Mouse (Mus musculus): Measurements from ENCODE around the gene Ppp1cb. TPM values are rescaled to one million over a fixed set of nuclear protein-coding genes. Genes with fewer than 3 reads are reported as not detected.

The Ppp1cb gene
- 166 and 195 TPM in 2 replicates for total RNA-seq (2014; rRNA removed)
- polyA plus RNA-seq (2015; fragmentation: Nextera tagmentation; extraction: Ambion mirVana), result 205 and 209 TPM in 2 replicates

DNA sequence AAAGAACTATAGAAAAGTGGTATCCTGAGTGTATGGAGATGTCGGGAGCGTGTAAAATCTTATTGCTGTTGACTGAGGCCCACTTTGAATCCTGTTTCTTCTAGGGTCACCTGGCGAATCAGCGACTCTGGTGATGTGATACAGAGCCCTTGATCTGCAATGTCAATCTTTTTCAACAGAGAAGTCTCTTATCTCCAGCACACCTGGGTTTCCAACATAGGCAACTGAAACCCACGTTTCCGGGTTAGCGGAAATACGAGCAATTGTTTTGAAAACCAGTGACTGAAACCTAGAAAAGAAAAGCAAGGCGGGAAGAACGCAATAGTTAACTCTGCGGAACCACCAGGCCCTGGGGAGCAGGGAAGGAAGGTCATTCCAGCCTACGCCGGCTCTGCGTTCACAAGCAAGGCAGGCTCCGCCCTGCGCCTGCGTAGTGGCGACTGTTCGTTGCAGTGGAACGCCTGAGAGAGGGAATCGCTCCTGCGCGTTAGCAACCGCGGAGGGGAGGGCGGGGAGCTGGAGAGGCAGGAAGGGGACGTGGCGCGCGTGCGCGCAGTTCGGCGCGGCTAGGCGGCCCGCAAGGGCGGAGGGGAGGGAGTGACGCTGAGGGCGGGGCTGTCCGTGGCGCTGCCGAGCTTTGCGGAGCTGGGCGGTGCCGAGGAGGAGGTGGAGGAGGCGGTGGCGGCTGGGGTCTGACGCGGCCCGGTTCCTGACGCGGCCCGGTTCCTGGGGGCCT is at the start of gene Ppp1cb:
Ppp1cb (plus strand) TSS at position 436 of the 736 bp plus-strand sequence.
- 0 out of 2 replicates have a peak, but pooled peaks cover 10% of the 10 kb centered on the region for H3K4me1 ChIP-seq (ENCODE audit: insufficient read depth)
- peak within 1 kb of the TSS; percentile 98 for H3K27ac ChIP-seq (ENCODE audit: low read depth, low read length)
- H3K27me3 ChIP-seq (ENCODE audit: insufficient read depth, low read length), result no peaks in the 10 kb centered on the region
- H3K4me2 ChIP-seq (ENCODE audit: low read depth), result peak within 1 kb of the TSS; percentile 63
- ATAC-seq (peak; percentile 97), DNase-seq (peak; percentile 100)
- H3K9me3 ChIP-seq (ENCODE audit: low read length), result no peaks in the 10 kb centered on the region
- peak within 1 kb of the TSS; percentile 97 for H3K4me3 ChIP-seq (ENCODE audit: low read depth, low read length)
- H3K36me3 ChIP-seq (ENCODE audit: insufficient read depth), result no peaks in the 10 kb centered on the region
- TF ChIP-seq CTCF (IDR thresholded peaks at IDR 0.05; ENCODE audit: low read depth), result no peak
- 1% methylated on average over 43 of the region's 54 CpGs for WGBS
- H3K9ac ChIP-seq, result peak within 1 kb of the TSS; percentile 95

DNA sequence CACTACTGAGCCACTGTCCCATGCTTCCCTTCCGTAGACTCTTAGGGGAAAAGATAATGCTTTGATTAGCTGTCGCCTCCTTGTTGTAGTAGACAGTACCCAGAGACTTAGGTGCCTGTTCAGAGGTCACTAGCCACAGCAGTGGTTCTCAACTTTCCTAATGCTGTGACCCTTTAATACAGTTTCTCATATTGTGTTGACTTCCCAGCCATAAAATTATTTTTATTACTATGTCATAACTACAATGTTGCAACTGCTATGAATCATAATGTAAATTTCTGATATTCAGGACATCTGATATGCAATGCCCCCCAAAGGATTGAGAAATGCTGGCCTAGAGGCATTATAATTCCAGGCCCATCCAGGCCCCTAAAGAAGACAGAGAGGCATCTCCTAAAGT is 48.9 kb upstream of the Ppp1cb start:
- H3K9me3 ChIP-seq (ENCODE audit: low read length), result no peaks in the 10 kb centered on the region
- no peak for TF ChIP-seq CTCF (IDR thresholded peaks at IDR 0.05; ENCODE audit: low read depth)
- no peak overlapping the region for H3K4me3 ChIP-seq (ENCODE audit: low read depth, low read length)
- ATAC-seq (no peak), DNase-seq (no peak)
- H3K27me3 ChIP-seq (ENCODE audit: insufficient read depth, low read length), result no peaks in the 10 kb centered on the region
- no peaks in the 10 kb centered on the region for H3K4me1 ChIP-seq (ENCODE audit: insufficient read depth)
- H3K9ac ChIP-seq, result no peak overlapping the region
- 91% methylated on average over 2 of the region's 2 CpGs for WGBS
- H3K27ac ChIP-seq (ENCODE audit: low read depth, low read length), result no peak overlapping the region
- H3K4me2 ChIP-seq (ENCODE audit: low read depth), result no peak overlapping the region
- H3K36me3 ChIP-seq (ENCODE audit: insufficient read depth), result no peaks in the 10 kb centered on the region

DNA sequence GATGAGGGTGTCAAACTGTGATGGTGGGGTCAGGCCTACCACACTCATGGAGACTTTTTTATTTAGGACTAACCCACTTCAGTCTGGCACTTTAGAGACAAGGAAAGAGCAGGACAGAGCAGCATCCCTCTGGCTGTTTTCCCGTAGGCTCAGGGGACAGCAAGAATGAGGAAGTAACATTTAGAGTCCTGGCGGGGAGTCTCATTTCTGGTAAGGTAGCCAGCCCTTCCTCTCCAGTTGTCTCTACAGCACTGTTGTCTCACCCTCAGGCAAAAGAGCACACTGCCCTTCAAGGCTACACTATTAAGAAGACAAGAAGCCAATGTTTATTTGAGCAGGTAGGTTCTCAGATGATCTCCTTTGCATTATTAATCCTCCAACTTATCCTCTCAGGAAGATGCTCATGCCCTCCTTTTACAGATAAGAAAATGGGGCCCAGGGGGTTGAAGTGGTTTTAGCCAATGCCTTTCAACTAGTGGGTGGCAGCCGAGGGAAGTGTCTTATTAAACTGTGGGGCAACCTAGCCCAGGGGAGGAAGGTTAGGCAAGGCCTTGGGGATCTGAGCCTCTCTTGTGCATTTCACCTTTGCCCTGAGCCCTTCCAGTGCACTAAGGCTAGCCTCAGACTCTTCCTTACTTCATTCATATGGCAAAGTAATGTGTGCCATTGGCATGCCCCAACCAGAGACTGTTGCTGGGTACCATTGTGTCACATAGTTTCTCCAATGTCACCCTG is 47.5 kb upstream of the Ppp1cb start:
- Histone ChIP-seq H3K36me3 (ENCODE audit: insufficient read depth) (no peaks in the 10 kb centered on the region), H3K27me3 (ENCODE audit: insufficient read depth, low read length) (no peaks in the 10 kb centered on the region), H3K4me2 (ENCODE audit: low read depth) (no peak overlapping the region), H3K4me3 (ENCODE audit: low read depth, low read length) (no peak overlapping the region), H3K9me3 (ENCODE audit: low read length) (no peaks in the 10 kb centered on the region), H3K4me1 (ENCODE audit: insufficient read depth) (no peaks in the 10 kb centered on the region), H3K9ac (no peak overlapping the region), H3K27ac (ENCODE audit: low read depth, low read length) (no peak overlapping the region)
- 81% methylated on average over 3 of the region's 3 CpGs for WGBS
- no peak for TF ChIP-seq CTCF (IDR thresholded peaks at IDR 0.05; ENCODE audit: low read depth)
- no peak for DNase-seq
- no peak for ATAC-seq

DNA sequence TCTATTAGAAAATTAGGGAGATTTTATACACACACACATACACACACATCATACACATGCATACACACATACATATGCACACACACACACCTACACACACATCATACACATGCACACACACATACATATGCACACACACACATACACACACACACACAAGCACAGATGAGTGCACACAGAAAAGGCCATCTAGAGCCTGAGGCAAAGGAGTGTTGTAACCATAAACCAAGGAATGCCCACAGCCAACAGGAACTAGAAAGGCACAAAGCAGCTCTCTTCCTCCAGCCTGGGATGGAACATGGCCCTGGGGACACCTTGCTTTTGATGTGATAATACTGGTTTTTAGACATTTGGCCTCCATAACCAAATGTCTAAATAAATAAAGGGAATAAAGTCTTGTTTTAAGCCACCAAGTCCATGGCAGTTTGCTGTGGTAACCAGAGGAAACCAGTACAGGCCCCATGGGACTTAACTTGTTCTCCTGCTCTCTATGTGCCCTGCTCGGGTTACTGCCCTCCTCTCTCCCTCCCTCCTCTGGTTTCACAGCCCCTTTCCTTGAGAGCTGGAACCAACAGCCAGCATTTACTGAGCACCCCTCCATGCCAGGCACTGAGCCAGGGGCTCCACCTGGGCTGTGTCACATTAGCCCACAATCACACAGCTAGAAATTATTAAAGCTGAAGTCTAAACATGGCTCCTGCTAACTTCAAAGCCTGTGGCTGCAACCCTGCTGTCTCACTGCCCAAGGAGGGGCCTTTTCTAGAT is 46.3 kb upstream of the Ppp1cb start:
- H3K27ac ChIP-seq (ENCODE audit: low read depth, low read length), result no peak overlapping the region

DNA sequence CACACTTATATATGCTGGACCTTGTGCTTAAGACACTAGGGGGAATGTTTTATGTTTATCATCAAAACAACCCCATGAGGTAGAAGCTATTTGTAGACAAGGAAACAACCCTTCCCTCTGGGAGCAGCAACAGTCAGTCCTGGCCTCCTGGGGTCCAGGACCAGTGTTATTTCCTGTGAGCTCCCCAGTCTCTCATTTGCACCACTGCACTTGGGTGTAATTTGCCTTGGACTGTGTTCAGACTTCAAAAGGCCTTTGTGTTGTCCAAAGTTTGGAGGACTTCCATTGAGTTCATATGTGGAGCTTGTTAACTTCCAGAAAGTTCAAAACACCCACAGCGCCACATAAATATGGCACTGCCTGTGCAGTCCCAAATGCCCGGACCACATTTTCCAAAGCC is 45.6 kb upstream of the Ppp1cb start:
- peak; percentile 16 for DNase-seq
- 15% methylated on average over 2 of the region's 2 CpGs for WGBS
- TF ChIP-seq CTCF (IDR thresholded peaks at IDR 0.05; ENCODE audit: low read depth), result no peak

More for the DNA sequence above, 46.3 kb upstream of the Ppp1cb start:
- H3K9me3 ChIP-seq (ENCODE audit: low read length), result no peaks in the 10 kb centered on the region
- 26% methylated on average over 1 of the region's 1 CpGs for WGBS
- no peaks in the 10 kb centered on the region for H3K36me3 ChIP-seq (ENCODE audit: insufficient read depth)
- no peak overlapping the region for H3K4me2 ChIP-seq (ENCODE audit: low read depth)
- no peak overlapping the region for H3K9ac ChIP-seq
- no peaks in the 10 kb centered on the region for H3K4me1 ChIP-seq (ENCODE audit: insufficient read depth)
- ATAC-seq (peak; percentile 20; the same call in 1 of the 2 replicates), DNase-seq (peak; percentile 21)
- no peak for TF ChIP-seq CTCF (IDR thresholded peaks at IDR 0.05; ENCODE audit: low read depth)
- H3K4me3 ChIP-seq (ENCODE audit: low read depth, low read length), result no peak overlapping the region
- H3K27me3 ChIP-seq (ENCODE audit: insufficient read depth, low read length), result no peaks in the 10 kb centered on the region

DNA sequence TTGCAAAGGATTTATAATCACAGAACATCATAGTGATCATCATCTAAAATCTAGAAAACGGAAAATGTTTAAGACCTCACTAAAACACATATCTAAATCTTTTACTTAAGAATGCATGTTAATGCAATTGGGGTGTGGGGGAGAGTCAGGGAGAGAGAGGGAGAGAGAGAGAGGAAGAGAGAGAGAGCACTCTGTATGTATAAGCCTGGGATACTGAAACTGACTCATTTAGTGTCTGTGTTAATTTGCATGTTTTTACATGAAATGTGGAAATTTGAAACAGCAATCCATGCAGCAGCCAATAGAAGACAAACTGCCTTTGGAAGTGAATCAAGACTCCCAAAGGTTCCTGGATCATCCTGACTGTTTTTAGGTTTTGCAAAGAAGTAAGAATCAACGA is 45.1 kb upstream of the Ppp1cb start:
- Histone ChIP-seq H3K4me3 (ENCODE audit: low read depth, low read length) (no peak overlapping the region), H3K4me1 (ENCODE audit: insufficient read depth) (no peaks in the 10 kb centered on the region), H3K27ac (ENCODE audit: low read depth, low read length) (no peak overlapping the region), H3K9ac (no peak overlapping the region), H3K4me2 (ENCODE audit: low read depth) (no peak overlapping the region), H3K9me3 (ENCODE audit: low read length) (no peaks in the 10 kb centered on the region), H3K36me3 (ENCODE audit: insufficient read depth) (no peaks in the 10 kb centered on the region), H3K27me3 (ENCODE audit: insufficient read depth, low read length) (no peaks in the 10 kb centered on the region)
- ATAC-seq (no peak), DNase-seq (no peak)
- WGBS, result 49% methylated on average over 2 of the region's 2 CpGs
- no peak for TF ChIP-seq CTCF (IDR thresholded peaks at IDR 0.05; ENCODE audit: low read depth)

More for the DNA sequence above, 45.6 kb upstream of the Ppp1cb start:
- Histone ChIP-seq H3K4me1 (ENCODE audit: insufficient read depth) (no peaks in the 10 kb centered on the region), H3K9ac (no peak overlapping the region), H3K9me3 (ENCODE audit: low read length) (no peaks in the 10 kb centered on the region), H3K36me3 (ENCODE audit: insufficient read depth) (no peaks in the 10 kb centered on the region), H3K27ac (ENCODE audit: low read depth, low read length) (no peak overlapping the region), H3K4me2 (ENCODE audit: low read depth) (no peak overlapping the region), H3K4me3 (ENCODE audit: low read depth, low read length) (no peak overlapping the region), H3K27me3 (ENCODE audit: insufficient read depth, low read length) (no peaks in the 10 kb centered on the region)
- peak; percentile 43 for ATAC-seq
